Mouse (Mus musculus): ENCODE data around the gene Entpd7. TPM values are rescaled to one million over a fixed set of nuclear protein-coding genes. Genes with fewer than 3 reads are reported as not detected.

Gene Entpd7
- polyA plus RNA-seq, 1 experiment, result 4.3 TPM

- H3K27me3 ChIP-seq (ENCODE audit: control insufficient read depth, insufficient read depth, insufficient read length), result no peaks in the 10 kb centered on the region
- no peak overlapping the region for H3ac ChIP-seq (ENCODE audit: control insufficient read depth, insufficient read length, low read depth)
- H3K4me3 ChIP-seq (ENCODE audit: insufficient read depth, poor library complexity, severe bottlenecking), result no peak overlapping the region
- TF ChIP-seq MYOD1 (IDR thresholded peaks at IDR 0.05; ENCODE audit: control insufficient read depth, insufficient read length, low read depth), result no peak
- H3K36me3 ChIP-seq (ENCODE audit: control insufficient read depth, insufficient read depth), result peaks cover 16% of the 10 kb centered on the region
- no peaks in the 10 kb centered on the region for H3K79me2 ChIP-seq (ENCODE audit: control insufficient read depth, insufficient read depth)
- no peaks in the 10 kb centered on the region for H3K79me3 ChIP-seq (ENCODE audit: low read depth)
These were observed 14.7 kb downstream of the Entpd7 start for GRCm38 (mm10) chr19:43704211-43704610.

- H3K27me3 ChIP-seq (ENCODE audit: control insufficient read depth, insufficient read depth, insufficient read length), result no peaks in the 10 kb centered on the region
- H3K4me3 ChIP-seq (ENCODE audit: insufficient read depth, poor library complexity, severe bottlenecking), result no peak overlapping the region
- no peaks in the 10 kb centered on the region for H3K79me3 ChIP-seq (ENCODE audit: low read depth)
- TF ChIP-seq FOSL1 (IDR thresholded peaks at IDR 0.05; ENCODE audit: insufficient read depth, low read length, poor library complexity, severe bottlenecking) (no peak), MYOG (IDR thresholded peaks at IDR 0.05; ENCODE audit: control insufficient read depth, extremely low read depth, insufficient read length) (no peak), MYOD1 (IDR thresholded peaks at IDR 0.05; ENCODE audit: control insufficient read depth, insufficient read length, low read depth) (no peak), MAX (IDR thresholded peaks at IDR 0.05) (no peak), CEBPB (IDR thresholded peaks at IDR 0.05; ENCODE audit: low read depth) (no peak), CTCF (IDR thresholded peaks at IDR 0.05; ENCODE audit: control insufficient read depth, insufficient read depth, insufficient read length) (no peak), USF1 (IDR thresholded peaks at IDR 0.05; ENCODE audit: low read depth) (no peak)
- no peak overlapping the region for H3ac ChIP-seq (ENCODE audit: control insufficient read depth, insufficient read length, low read depth)
- H3K36me3 ChIP-seq (ENCODE audit: control insufficient read depth, insufficient read depth), result peaks cover 12% of the 10 kb centered on the region
- H3K79me2 ChIP-seq (ENCODE audit: control insufficient read depth, insufficient read depth), result no peaks in the 10 kb centered on the region
These were observed 15.5 kb downstream of the Entpd7 start for GRCm38 (mm10) chr19:43704787-43705497.

GRCm38 (mm10) chr19:43708206-43708605 lies 18.7 kb downstream of the Entpd7 start:
- Histone ChIP-seq H3K27me3 (ENCODE audit: control insufficient read depth, insufficient read depth, insufficient read length) (no peaks in the 10 kb centered on the region), H3K79me2 (ENCODE audit: control insufficient read depth, insufficient read depth) (no peaks in the 10 kb centered on the region), H3K4me3 (ENCODE audit: insufficient read depth, poor library complexity, severe bottlenecking) (no peak overlapping the region), H3K36me3 (ENCODE audit: control insufficient read depth, insufficient read depth) (peaks cover 20% of the 10 kb centered on the region), H3K79me3 (ENCODE audit: low read depth) (no peaks in the 10 kb centered on the region), H3ac (ENCODE audit: control insufficient read depth, insufficient read length, low read depth) (no peak overlapping the region)
- TF ChIP-seq MYOD1 (IDR thresholded peaks at IDR 0.05; ENCODE audit: control insufficient read depth, insufficient read length, low read depth) (no peak), FOSL1 (IDR thresholded peaks at IDR 0.05; ENCODE audit: insufficient read depth, low read length, poor library complexity, severe bottlenecking) (no peak), MAX (IDR thresholded peaks at IDR 0.05) (no peak), MYOG (IDR thresholded peaks at IDR 0.05; ENCODE audit: control insufficient read depth, extremely low read depth, insufficient read length) (no peak), CEBPB (IDR thresholded peaks at IDR 0.05; ENCODE audit: low read depth) (no peak), USF1 (IDR thresholded peaks at IDR 0.05; ENCODE audit: low read depth) (no peak), CTCF (IDR thresholded peaks at IDR 0.05; ENCODE audit: control insufficient read depth, insufficient read depth, insufficient read length) (no peak)

DNA sequence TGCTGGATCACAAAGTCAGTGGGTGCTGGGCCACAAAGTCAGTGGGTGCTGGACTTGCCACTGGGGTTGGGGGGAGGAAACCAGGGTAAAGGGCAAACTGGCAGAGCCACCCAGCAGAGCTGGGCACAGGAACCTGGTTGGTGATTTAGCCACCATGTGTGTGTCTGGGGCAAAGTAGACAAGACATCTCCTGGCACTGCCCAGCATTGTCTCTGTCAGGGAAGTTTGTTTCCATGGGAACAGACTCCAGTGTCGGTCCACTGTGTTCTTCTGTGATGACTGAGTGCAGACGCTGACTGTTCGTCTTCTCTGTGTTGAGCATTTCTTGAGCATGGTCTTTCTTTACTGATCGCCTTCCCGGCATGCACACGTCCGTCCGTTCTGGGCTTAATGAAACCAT lies 19.8 kb downstream of the Entpd7 start:
- Histone ChIP-seq H3K79me3 (ENCODE audit: low read depth) (no peaks in the 10 kb centered on the region), H3ac (ENCODE audit: control insufficient read depth, insufficient read length, low read depth) (no peak overlapping the region), H3K4me3 (ENCODE audit: insufficient read depth, poor library complexity, severe bottlenecking) (no peak overlapping the region), H3K36me3 (ENCODE audit: control insufficient read depth, insufficient read depth) (peaks cover 22% of the 10 kb centered on the region), H3K27me3 (ENCODE audit: control insufficient read depth, insufficient read depth, insufficient read length) (no peaks in the 10 kb centered on the region), H3K79me2 (ENCODE audit: control insufficient read depth, insufficient read depth) (no peaks in the 10 kb centered on the region)
- TF ChIP-seq MYOD1 (IDR thresholded peaks at IDR 0.05; ENCODE audit: control insufficient read depth, insufficient read length, low read depth) (no peak), FOSL1 (IDR thresholded peaks at IDR 0.05; ENCODE audit: insufficient read depth, low read length, poor library complexity, severe bottlenecking) (no peak), MYOG (IDR thresholded peaks at IDR 0.05; ENCODE audit: control insufficient read depth, extremely low read depth, insufficient read length) (no peak), CEBPB (IDR thresholded peaks at IDR 0.05; ENCODE audit: low read depth) (no peak), MAX (IDR thresholded peaks at IDR 0.05) (no peak), USF1 (IDR thresholded peaks at IDR 0.05; ENCODE audit: low read depth) (no peak), CTCF (IDR thresholded peaks at IDR 0.05; ENCODE audit: control insufficient read depth, insufficient read depth, insufficient read length) (no peak)

DNA sequence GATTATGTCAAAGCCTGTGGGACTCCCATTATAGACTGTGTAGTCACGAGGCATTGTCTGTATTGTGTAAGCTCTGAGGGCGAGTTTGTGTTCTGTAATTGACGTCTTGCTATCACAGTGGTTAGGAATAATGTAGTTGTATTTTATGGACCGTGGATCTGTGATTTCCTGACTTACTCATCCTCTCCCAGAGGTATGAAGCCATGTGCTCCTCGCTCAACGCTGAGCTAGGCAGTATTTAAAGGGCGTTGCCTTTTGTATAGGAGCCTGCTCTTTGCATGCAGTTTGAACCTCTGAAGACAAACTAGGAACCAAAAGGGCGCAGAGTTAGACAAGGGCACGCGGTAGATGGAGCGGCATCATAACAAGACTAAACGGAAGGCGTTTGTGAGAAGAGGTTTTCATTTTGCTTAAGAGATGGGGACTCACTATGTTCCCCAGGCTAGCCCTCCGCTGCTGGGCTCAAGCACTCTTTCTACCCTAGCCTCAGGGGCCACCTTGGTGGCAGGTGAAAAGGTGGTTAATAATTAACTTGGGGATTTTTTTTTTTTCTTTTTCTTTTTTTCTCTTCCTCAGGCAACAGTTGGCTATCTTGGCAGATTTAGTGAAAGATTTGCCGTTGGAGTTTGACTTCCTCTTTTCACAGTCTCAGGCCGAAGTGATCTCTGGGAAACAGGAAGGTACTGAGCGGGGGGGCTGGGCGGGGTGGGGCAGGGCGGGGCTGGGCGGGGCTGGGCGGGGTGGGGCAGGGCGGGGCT lies 21.9 kb downstream of the Entpd7 start:
- no peak overlapping the region for H3ac ChIP-seq (ENCODE audit: control insufficient read depth, insufficient read length, low read depth)
- peaks cover 15% of the 10 kb centered on the region for H3K36me3 ChIP-seq (ENCODE audit: control insufficient read depth, insufficient read depth)
- H3K79me3 ChIP-seq (ENCODE audit: low read depth), result no peaks in the 10 kb centered on the region
- no peaks in the 10 kb centered on the region for H3K27me3 ChIP-seq (ENCODE audit: control insufficient read depth, insufficient read depth, insufficient read length)
- H3K4me3 ChIP-seq (ENCODE audit: insufficient read depth, poor library complexity, severe bottlenecking), result no peak overlapping the region
- no peak for TF ChIP-seq MYOD1 (IDR thresholded peaks at IDR 0.05; ENCODE audit: control insufficient read depth, insufficient read length, low read depth)
- TF ChIP-seq FOSL1 (IDR thresholded peaks at IDR 0.05; ENCODE audit: insufficient read depth, low read length, poor library complexity, severe bottlenecking), result no peak
- H3K79me2 ChIP-seq (ENCODE audit: control insufficient read depth, insufficient read depth), result no peaks in the 10 kb centered on the region

- no peak overlapping the region for H3ac ChIP-seq (ENCODE audit: control insufficient read depth, insufficient read length, low read depth)
- H3K4me3 ChIP-seq (ENCODE audit: insufficient read depth, poor library complexity, severe bottlenecking), result no peak overlapping the region
- H3K79me2 ChIP-seq (ENCODE audit: control insufficient read depth, insufficient read depth), result no peaks in the 10 kb centered on the region
- no peaks in the 10 kb centered on the region for H3K27me3 ChIP-seq (ENCODE audit: control insufficient read depth, insufficient read depth, insufficient read length)
- peaks cover 15% of the 10 kb centered on the region for H3K36me3 ChIP-seq (ENCODE audit: control insufficient read depth, insufficient read depth)
- TF ChIP-seq CTCF (IDR thresholded peaks at IDR 0.05; ENCODE audit: control insufficient read depth, insufficient read depth, insufficient read length) (no peak), FOSL1 (IDR thresholded peaks at IDR 0.05; ENCODE audit: insufficient read depth, low read length, poor library complexity, severe bottlenecking) (no peak), MAX (IDR thresholded peaks at IDR 0.05) (no peak), USF1 (IDR thresholded peaks at IDR 0.05; ENCODE audit: low read depth) (no peak), MYOG (IDR thresholded peaks at IDR 0.05; ENCODE audit: control insufficient read depth, extremely low read depth, insufficient read length) (no peak), CEBPB (IDR thresholded peaks at IDR 0.05; ENCODE audit: low read depth) (no peak), MYOD1 (IDR thresholded peaks at IDR 0.05; ENCODE audit: control insufficient read depth, insufficient read length, low read depth) (no peak)
- H3K79me3 ChIP-seq (ENCODE audit: low read depth), result no peaks in the 10 kb centered on the region
These were observed 22.5 kb downstream of the Entpd7 start for GRCm38 (mm10) chr19:43711971-43712370.

Data from C2C12 (cell line).